Mouse (Mus musculus) liver, adult 2 months (tissue): ENCODE data around the gene Grm7.

Experiments used
- CTCF ChIP-seq: fragments of 200-500 bp; IDR thresholded peaks from 2 replicates; pipeline ENCODE4 v1.5.1; 2011; ENCODE audit warnings: low read depth, low read length, control low read depth
- POLR2A ChIP-seq: fragments of 200-500 bp; IDR thresholded peaks from 2 replicates; pipeline ENCODE4 v1.6.1; 2011; ENCODE audit warnings: low read length, control low read depth; ENCODE audit not compliant: insufficient read depth; ENCODE audit errors: extremely low read depth

GRCm38 (mm10) chr6:111084569-111084968, 439.2 kb downstream of the Grm7 start:
- TF ChIP-seq CTCF (no peak), POLR2A (no peak)
